Mouse (Mus musculus) MEL (cell line): ENCODE measurements around the gene Fndc3a. TPM values are rescaled to one million over a fixed set of nuclear protein-coding genes. Genes with fewer than 3 reads are reported as not detected.

ENCODE experiments used
- DNase-seq: peaks from one replicate; pipeline ENCODE4 v3.0.0; 2011; ENCODE audit warnings: low read depth, low spot score
- H3K27ac ChIP-seq: 2 replicates; pipeline ENCODE4 v1.5.1; 2012; ENCODE audit warnings: low read depth, mild to moderate bottlenecking, control low read depth, low read length, moderate library complexity; ENCODE audit not compliant: control insufficient read depth
- H3K27me3 ChIP-seq, 2 experiments: fragments of 150-350 bp in 1 of 2; sonication (generic) in 1 of 2; 2 replicates each; pipeline ENCODE4 v1.6.1; 2012; ENCODE audit warnings: low read length in 2 of 2, mild to moderate bottlenecking in 2 of 2, improper control_type of control experiment in 1 of 2, moderate library complexity in 1 of 2; ENCODE audit not compliant: insufficient read depth in 2 of 2, control insufficient read depth in 1 of 2
- H3K36me3 ChIP-seq, 2 experiments: 2 replicates each; pipeline ENCODE4 v1.6.1; 2012 to 2014; ENCODE audit warnings: low read length in 2 of 2, improper control_type of control experiment in 1 of 2, inconsistent platforms in 1 of 2, mild to moderate bottlenecking in 1 of 2; ENCODE audit not compliant: insufficient read depth in 2 of 2, control insufficient read depth in 1 of 2
- H3K4me1 ChIP-seq, 2 experiments: fragments of 150-350 bp in 1 of 2; sonication (generic) in 1 of 2; 2 replicates each; pipeline ENCODE4 v1.6.1; 2012; ENCODE audit warnings: low read length in 2 of 2, improper control_type of control experiment in 1 of 2, mild to moderate bottlenecking in 1 of 2; ENCODE audit not compliant: insufficient read depth in 2 of 2, control insufficient read depth in 1 of 2
- H3K4me3 ChIP-seq, 2 experiments: fragments of 150-350 bp in 1 of 2; sonication (generic) in 1 of 2; 2 replicates each; pipeline ENCODE4 v1.5.1; 2012; ENCODE audit warnings: low read depth in 2 of 2, low read length in 2 of 2, mild to moderate bottlenecking in 2 of 2, moderate library complexity in 2 of 2, control low read depth in 1 of 2, improper control_type of control experiment in 1 of 2; ENCODE audit not compliant: control insufficient read depth in 1 of 2, insufficient read depth in 1 of 2
- H3K79me2 ChIP-seq: 2 replicates; pipeline ENCODE4 v1.6.1; 2012; ENCODE audit warnings: mild to moderate bottlenecking, low read length, moderate library complexity; ENCODE audit not compliant: control insufficient read depth, poor library complexity, insufficient read depth
- H3K9ac ChIP-seq: 2 replicates; pipeline ENCODE4 v1.6.1; 2012; ENCODE audit warnings: low read depth, mild to moderate bottlenecking, control low read depth, low read length, moderate library complexity; ENCODE audit not compliant: control insufficient read depth, poor library complexity, severe bottlenecking
- H3K9me3 ChIP-seq: fragments of 150-350 bp; sonication (generic); replicated peaks from 2 replicates; pipeline ENCODE4 v1.6.1; 2012; ENCODE audit warnings: mild to moderate bottlenecking, low read length, improper control_type of control experiment, moderate library complexity; ENCODE audit not compliant: insufficient read depth
- CHD2 ChIP-seq: IDR thresholded peaks from 2 replicates; pipeline ENCODE4 v1.6.1; 2011; ENCODE audit warnings: low read length, improper control_type of control experiment
- CTCF ChIP-seq, 3 experiments: IDR thresholded peaks in 2 of 3; conservative IDR thresholded peaks in 1 of 3; 2 replicates each; pipeline ENCODE4 v1.5.1; 2011 to 2012; ENCODE audit warnings: low read length in 3 of 3, low read depth in 2 of 3, mild to moderate bottlenecking in 2 of 3, improper control_type of control experiment in 1 of 3, inconsistent platforms in 1 of 3, mixed read lengths in 1 of 3, moderate library complexity in 1 of 3; ENCODE audit not compliant: control insufficient read depth in 1 of 3, insufficient read depth in 1 of 3, poor library complexity in 1 of 3, severe bottlenecking in 1 of 3
- E2F4 ChIP-seq: IDR thresholded peaks from 2 replicates; pipeline ENCODE4 v1.6.1; 2011; ENCODE audit warnings: low read depth, low read length, improper control_type of control experiment, borderline replicate concordance
- ELF1 ChIP-seq: IDR thresholded peaks from 2 replicates; pipeline ENCODE4 v1.6.1; 2014; ENCODE audit warnings: low read depth, mild to moderate bottlenecking, inconsistent platforms, low read length, improper control_type of control experiment, moderate library complexity
- EP300 ChIP-seq, 2 experiments: IDR thresholded peaks; 2 replicates each; pipeline ENCODE4 v1.6.1; 2011; ENCODE audit warnings: improper control_type of control experiment in 2 of 2, low read length in 2 of 2, low read depth in 1 of 2, mild to moderate bottlenecking in 1 of 2
- GABPA ChIP-seq: IDR thresholded peaks from 2 replicates; pipeline ENCODE4 v1.6.1; 2012; ENCODE audit warnings: low read depth, mild to moderate bottlenecking, inconsistent platforms, low read length, improper control_type of control experiment, moderate library complexity
- GATA1 ChIP-seq: IDR thresholded peaks from 2 replicates; pipeline ENCODE4 v1.6.1; 2011; ENCODE audit warnings: low read depth, low read length, improper control_type of control experiment
- HCFC1 ChIP-seq: IDR thresholded peaks from 2 replicates; pipeline ENCODE4 v1.6.1; 2012; ENCODE audit warnings: low read depth, mild to moderate bottlenecking, inconsistent platforms, low read length, improper control_type of control experiment, moderate library complexity
- KAT2A ChIP-seq: conservative IDR thresholded peaks from 2 replicates; pipeline ENCODE4 v1.6.1; 2012; ENCODE audit warnings: low read depth, low read length, improper control_type of control experiment, inconsistent platforms
- MAZ ChIP-seq: IDR thresholded peaks from 2 replicates; pipeline ENCODE4 v1.6.1; 2012; ENCODE audit warnings: low read depth, mild to moderate bottlenecking, inconsistent platforms, low read length, improper control_type of control experiment
- MEF2A ChIP-seq: IDR thresholded peaks from 2 replicates; pipeline ENCODE4 v1.6.1; 2014; ENCODE audit warnings: low read depth, mild to moderate bottlenecking, inconsistent platforms, low read length, improper control_type of control experiment; ENCODE audit not compliant: poor library complexity, insufficient replicate concordance, severe bottlenecking; ENCODE audit errors: extremely low read depth
- MYC ChIP-seq: IDR thresholded peaks from 2 replicates; pipeline ENCODE4 v1.6.1; 2011; ENCODE audit warnings: low read depth, mild to moderate bottlenecking, low read length, improper control_type of control experiment, moderate library complexity
- NELFE ChIP-seq: IDR thresholded peaks from 2 replicates; pipeline ENCODE4 v1.6.1; 2011; ENCODE audit warnings: low read depth, low read length, improper control_type of control experiment
- POLR2AphosphoS2 ChIP-seq: IDR thresholded peaks from 2 replicates; pipeline ENCODE4 v1.6.1; 2011; ENCODE audit warnings: low read length, improper control_type of control experiment
- POLR2AphosphoS5 ChIP-seq: IDR thresholded peaks from 2 replicates; pipeline ENCODE4 v1.6.1; 2012; ENCODE audit warnings: low read depth, borderline replicate concordance, mild to moderate bottlenecking, inconsistent platforms, low read length, moderate library complexity, mixed read lengths
- RCOR1 ChIP-seq: IDR thresholded peaks from 2 replicates; pipeline ENCODE4 v1.6.1; 2012; ENCODE audit warnings: low read depth, mild to moderate bottlenecking, inconsistent platforms, low read length, improper control_type of control experiment
- SIN3A ChIP-seq: IDR thresholded peaks from 2 replicates; pipeline ENCODE4 v1.6.1; 2012; ENCODE audit warnings: low read length, improper control_type of control experiment, inconsistent platforms
- SMC3 ChIP-seq: IDR thresholded peaks from 2 replicates; pipeline ENCODE4 v1.6.1; 2011; ENCODE audit warnings: low read depth, low read length, improper control_type of control experiment
- TAL1 ChIP-seq: IDR thresholded peaks from 2 replicates; pipeline ENCODE4 v1.6.1; 2012; ENCODE audit warnings: mild to moderate bottlenecking, inconsistent platforms, low read length, moderate library complexity, mixed read lengths
- TCF12 ChIP-seq: IDR thresholded peaks from 2 replicates; pipeline ENCODE4 v1.6.1; 2014; ENCODE audit warnings: low read depth, mild to moderate bottlenecking, inconsistent platforms, low read length, improper control_type of control experiment, moderate library complexity
- USF1 ChIP-seq: IDR thresholded peaks from 2 replicates; pipeline ENCODE4 v1.6.1; 2014; ENCODE audit warnings: low read depth, mild to moderate bottlenecking, inconsistent platforms, low read length, improper control_type of control experiment, moderate library complexity
- USF2 ChIP-seq, 2 experiments: IDR thresholded peaks; 2 replicates each; pipeline ENCODE4 v1.6.1; 2011 to 2012; ENCODE audit warnings: improper control_type of control experiment in 2 of 2, low read length in 2 of 2, borderline replicate concordance in 1 of 2, inconsistent platforms in 1 of 2, low read depth in 1 of 2, mild to moderate bottlenecking in 1 of 2; ENCODE audit not compliant: insufficient read depth in 1 of 2
- ZC3H11A ChIP-seq: IDR thresholded peaks from 2 replicates; pipeline ENCODE4 v1.6.1; 2012; ENCODE audit warnings: low read depth, mild to moderate bottlenecking, inconsistent platforms, low read length, improper control_type of control experiment
- ZNF384 ChIP-seq: IDR thresholded peaks from 2 replicates; pipeline ENCODE4 v1.6.1; 2012; ENCODE audit warnings: low read depth, mild to moderate bottlenecking, inconsistent platforms, low read length, improper control_type of control experiment
- polyA plus RNA-seq, 2 experiments: library from polyadenylated mRNA; stranded (reverse) in 1 of 2; unstranded in 1 of 2; fragments of >175 nt in 1 of 2; fragments of >200 nt in 1 of 2; gene quantifications; 2 replicates each; pipeline versions ENCODE4 v1.2.1 to v1.2.4; 2012; ENCODE audit warnings: low replicate concordance in 2 of 2, low read depth in 1 of 2; ENCODE audit not compliant: insufficient read length in 2 of 2, insufficient read depth in 1 of 2, missing spikeins in 1 of 2
- total RNA-seq: library from RNA; depleted of rRNA; stranded (reverse); fragments of 300-350 nt; gene quantifications from 2 replicates; pipeline ENCODE4 v1.2.3, GENCODE M21; 2012

The Fndc3a gene
- total and polyA plus RNA-seq, 3 experiments: 4.2 to 9.0 TPM; not detected in 1

GRCm38 (mm10) chr14:72536392-72537017 lies 173.3 kb downstream of the Fndc3a start (continued):
- no peak for TF ChIP-seq ELF1

GRCm38 (mm10) chr14:72533862-72534261 lies 175.9 kb downstream of the Fndc3a start:
- no peak overlapping the region for H3K4me3 ChIP-seq
- no peak for TF ChIP-seq SIN3A
- TF ChIP-seq POLR2AphosphoS5: no peak
- TF ChIP-seq USF2 (IDR thresholded peaks at IDR 0.05; ENCODE audit: borderline replicate concordance in 1 of 2, insufficient read depth in 1 of 2, low read depth in 1 of 2, low read length in 2 of 2): no peak
- no peak for TF ChIP-seq ZNF384
- TF ChIP-seq CHD2: no peak
- no peak for TF ChIP-seq SMC3
- TF ChIP-seq KAT2A: no peak
- no peak for TF ChIP-seq CTCF (IDR thresholded peaks at IDR 0.05 in 2 of 3, conservative IDR thresholded peaks at IDR 0.05 in 1 of 3; ENCODE audit: control insufficient read depth in 1 of 3, insufficient read depth in 1 of 3, low read depth in 2 of 3, low read length in 3 of 3, poor library complexity in 1 of 3, severe bottlenecking in 1 of 3)
- no peak for TF ChIP-seq HCFC1
- TF ChIP-seq EP300 (IDR thresholded peaks at IDR 0.05; ENCODE audit: low read depth in 1 of 2, low read length in 2 of 2): no peak
- no peak for DNase-seq
- H3K27ac ChIP-seq: no peak overlapping the region
- no peaks in the 10 kb centered on the region for H3K9me3 ChIP-seq
- no peaks in the 10 kb centered on the region for H3K79me2 ChIP-seq
- H3K9ac ChIP-seq: no peak overlapping the region
- H3K4me1 ChIP-seq: no peaks in the 10 kb centered on the region
- no peaks in the 10 kb centered on the region for H3K27me3 ChIP-seq
- H3K36me3 ChIP-seq: no peaks in the 10 kb centered on the region

DNA sequence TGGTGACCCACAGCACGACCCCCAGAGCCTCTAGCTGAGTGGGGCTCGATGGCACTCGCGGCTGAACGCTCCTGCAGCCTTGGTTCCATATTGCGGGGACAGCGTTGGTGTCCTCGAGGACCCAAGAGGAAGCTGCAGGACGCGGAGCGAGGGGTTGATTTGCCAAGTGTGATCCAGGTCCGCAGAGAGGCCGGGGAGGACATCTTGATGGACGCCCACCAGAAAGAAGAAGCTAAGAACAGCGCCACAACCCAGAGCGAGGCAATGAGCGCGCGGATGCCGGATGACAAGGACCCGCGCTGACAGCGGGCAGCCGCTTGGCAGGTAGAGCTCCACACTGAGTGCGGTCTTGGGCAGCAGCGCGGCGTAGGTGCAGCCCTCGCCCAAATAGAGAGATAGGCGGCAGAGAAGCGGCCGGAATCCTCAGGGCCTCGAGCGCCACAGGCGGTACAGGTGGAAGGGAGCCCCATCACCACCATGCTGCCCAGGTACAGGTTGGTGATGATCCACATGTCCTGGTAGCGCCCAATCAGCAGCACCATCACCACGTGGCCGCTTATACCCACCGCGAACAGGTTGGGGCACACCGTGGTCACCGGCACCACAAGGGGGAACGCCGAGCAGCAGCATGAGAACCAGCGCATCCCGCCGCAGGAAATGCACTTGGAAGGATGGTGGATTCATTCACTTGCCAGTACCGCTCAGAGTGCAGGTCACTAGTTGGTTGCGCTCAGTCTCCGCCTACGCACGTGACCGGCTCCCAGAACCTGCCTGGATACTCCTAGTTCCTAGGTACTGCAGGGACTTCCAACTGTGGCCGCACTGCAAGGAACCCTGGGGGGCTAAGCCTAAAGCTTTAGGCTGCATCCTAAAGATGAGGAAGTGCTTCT lies 177.5 kb downstream of the Fndc3a start:
- Histone ChIP-seq H3K9ac (no peak overlapping the region), H3K36me3 (no peaks in the 10 kb centered on the region), H3K9me3 (no peaks in the 10 kb centered on the region), H3K79me2 (no peaks in the 10 kb centered on the region), H3K27ac (no peak overlapping the region), H3K4me3 (no peak overlapping the region), H3K27me3 (no peaks in the 10 kb centered on the region), H3K4me1 (no peaks in the 10 kb centered on the region)
- TF ChIP-seq GATA1 (no peak), NELFE (no peak), E2F4 (no peak), MYC (no peak), RCOR1 (no peak), POLR2AphosphoS2 (no peak), MAZ (no peak), GABPA (no peak), ZC3H11A (no peak), TAL1 (no peak), ELF1 (no peak), CHD2 (no peak), TCF12 (no peak), USF1 (no peak), MEF2A (no peak)
- no peak for DNase-seq
